Mouse (Mus musculus) CD4-positive naive resting alpha-beta T cell, adult 57 days (primary cell): ENCODE results near the gene Gar1. TPM values are rescaled to one million over a fixed set of nuclear protein-coding genes. Genes with fewer than 3 reads are reported as not detected.

ENCODE experiments used
- total RNA-seq: library from RNA; stranded (reverse); gene quantifications from one replicate; pipeline ENCODE4 v1.2.4, GENCODE M21; 2023

Gene Gar1
- total RNA-seq, result 79.3 TPM

GRCm38 (mm10) chr3:129831035-129831568 lies at the start of gene Gar1:
Gene Gar1, minus strand, starts transcription at chr3:129831396.

GRCm38 (mm10) chr3:129878405-129879021 lies 47.3 kb upstream of the Gar1 start, which contains the start of gene Pla2g12a:
Gene Pla2g12a, plus strand, starts transcription at chr3:129878606.

GRCm38 (mm10) chr3:129835388-129835934 lies 4.3 kb upstream of the Gar1 start, which contains the start of gene Cfi:
Gene Cfi, plus strand, starts transcription at chr3:129835884.

GRCm38 (mm10) chr3:129822206-129822775 lies 8.9 kb downstream of the Gar1 start, which contains the start of gene Rrh:
Gene Rrh, minus strand, starts transcription at chr3:129822587.

GRCm38 (mm10) chr3:129803765-129804164 lies 27.4 kb downstream of the Gar1 start, which contains the start of gene Lrit3:
Gene Lrit3, minus strand, starts transcription at chr3:129804030.

Other genes starting within 250 kb of the Gar1 start
- gene Egf, start 76.1 kb downstream of the Gar1 start, total RNA-seq, result 3.9 TPM
- gene Lrit3, start 27.4 kb downstream of the Gar1 start, total RNA-seq, result not detected
- 1.3 TPM for gene Rrh, start 8.8 kb downstream of the Gar1 start, total RNA-seq
- not detected for gene Cfi, start 4.5 kb upstream of the Gar1 start, total RNA-seq
- 8.5 TPM for gene Pla2g12a, start 47.2 kb upstream of the Gar1 start, total RNA-seq
- gene Casp6, start 70.0 kb upstream of the Gar1 start, total RNA-seq, result 16.0 TPM
- gene Mcub, start 138.8 kb upstream of the Gar1 start, total RNA-seq, result 4.6 TPM
- gene Sec24b, start 230.2 kb upstream of the Gar1 start, total RNA-seq, result 128 TPM